Mouse (Mus musculus) kidney, adult 18-20 months (tissue): ENCODE data around the gene Cdk18.

ENCODE experiments used
- DNase-seq: peaks from one replicate; pipeline ENCODE4 v3.0.0; 2021

Cdk18 gene

DNA sequence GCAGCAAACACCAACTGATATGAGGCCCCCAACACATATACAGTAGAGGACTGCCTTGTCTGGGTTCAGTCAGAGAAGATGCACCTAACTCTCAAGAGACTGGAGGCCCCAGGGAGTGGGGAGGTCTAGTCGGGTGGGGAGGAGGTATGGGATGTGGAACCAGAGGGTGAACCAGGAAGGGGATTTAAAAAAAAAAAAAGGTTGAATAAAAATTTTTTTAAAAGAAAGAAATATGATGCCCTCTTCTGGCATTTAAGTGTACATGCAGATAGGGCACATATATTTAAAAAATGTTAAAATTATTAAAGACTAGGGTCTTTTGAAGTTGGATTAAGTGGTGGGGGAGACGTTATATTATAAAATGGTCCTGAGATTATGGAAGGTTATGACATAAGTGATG lies 30.1 kb downstream of the Cdk18 start:
- DNase-seq: no peak

DNA sequence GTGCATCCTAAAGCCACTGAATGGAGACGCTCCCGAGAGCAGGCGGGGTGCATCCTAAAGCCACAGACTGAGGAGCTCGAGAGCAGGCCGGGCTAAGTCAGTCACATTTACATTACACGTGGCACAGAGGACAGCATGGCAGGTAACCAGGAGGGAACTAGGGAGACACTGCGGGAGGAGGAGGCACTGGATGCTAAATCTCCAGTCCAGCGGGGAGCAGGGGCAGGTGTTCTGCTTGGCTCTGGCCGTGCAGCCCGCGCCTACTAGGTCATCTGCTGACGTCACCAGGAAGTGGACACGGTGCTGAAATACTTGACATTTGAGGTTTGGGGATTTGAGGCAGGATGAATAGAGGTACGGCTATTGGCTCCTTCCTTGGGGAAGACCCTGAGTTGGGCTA lies 35.1 kb downstream of the Cdk18 start:
- DNase-seq: no peak

GRCm38 (mm10) chr1:132101953-132102697 lies 37.4 kb downstream of the Cdk18 start:
- no peak for DNase-seq

- DNase-seq: no peak
Measured at GRCm38 (mm10) chr1:132099775-132100174, 39.7 kb downstream of the Cdk18 start.

DNA sequence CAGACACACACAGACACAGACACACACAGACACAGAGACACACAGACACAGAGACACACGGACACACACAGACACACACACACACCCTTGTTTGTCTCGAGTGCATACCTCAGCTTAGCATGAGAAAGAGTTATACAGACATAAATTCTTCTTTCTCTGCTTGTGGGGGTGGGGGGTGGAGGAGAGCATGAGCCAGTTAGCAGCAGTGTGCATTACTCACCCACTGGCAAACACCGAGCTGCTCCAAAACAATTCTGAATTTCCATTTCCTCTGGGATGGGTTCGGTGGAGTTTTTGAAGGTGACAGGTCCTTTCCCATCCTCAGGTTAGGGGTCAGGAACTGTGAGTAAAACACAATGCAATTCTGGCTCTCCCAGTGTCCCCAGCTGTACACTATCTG lies 40.5 kb downstream of the Cdk18 start:
- no peak for DNase-seq

DNA sequence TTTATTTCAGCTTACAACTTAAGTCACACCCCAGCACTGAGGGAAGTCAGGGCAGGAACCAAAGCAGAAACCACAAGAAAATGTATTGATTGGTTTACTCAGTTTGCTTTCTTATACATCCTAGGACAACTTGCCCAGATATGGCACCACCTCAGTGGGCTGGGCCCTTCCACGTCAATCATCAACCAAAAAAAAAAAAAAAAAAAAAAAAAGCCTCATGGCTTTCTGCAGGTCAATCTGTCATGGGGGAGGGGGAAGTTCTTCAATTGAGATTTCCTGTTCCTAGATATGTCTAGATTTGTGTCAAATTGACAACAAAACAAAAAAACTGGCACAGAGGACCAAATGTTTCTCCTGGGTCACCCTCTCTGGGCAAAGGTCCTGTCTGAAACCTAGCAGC lies 41.4 kb downstream of the Cdk18 start:
- DNase-seq: no peak

GRCm38 (mm10) chr1:132095356-132096004 lies 44.0 kb downstream of the Cdk18 start:
- no peak for DNase-seq

DNA sequence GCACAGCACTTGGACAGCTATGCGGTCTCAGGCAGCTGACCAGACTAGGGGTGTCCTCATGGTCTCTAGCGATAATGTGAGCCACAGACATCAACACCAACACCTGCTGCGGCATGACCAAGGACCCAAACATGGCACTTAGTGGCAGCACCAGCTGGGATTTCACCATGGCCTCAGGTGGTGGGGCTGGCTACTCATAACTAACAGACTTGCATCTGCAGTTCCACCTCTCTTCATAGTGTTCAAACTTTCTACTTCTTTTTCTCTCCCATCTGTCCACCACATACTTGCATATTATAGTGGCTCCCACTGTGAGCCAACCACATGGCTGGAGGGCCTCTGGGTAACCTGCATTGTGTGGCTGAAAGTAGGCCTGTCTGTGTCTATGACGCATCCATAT lies 46.2 kb downstream of the Cdk18 start:
- DNase-seq: no peak

- DNase-seq: no peak
Measured at GRCm38 (mm10) chr1:132090266-132090665, 49.2 kb downstream of the Cdk18 start.

DNA sequence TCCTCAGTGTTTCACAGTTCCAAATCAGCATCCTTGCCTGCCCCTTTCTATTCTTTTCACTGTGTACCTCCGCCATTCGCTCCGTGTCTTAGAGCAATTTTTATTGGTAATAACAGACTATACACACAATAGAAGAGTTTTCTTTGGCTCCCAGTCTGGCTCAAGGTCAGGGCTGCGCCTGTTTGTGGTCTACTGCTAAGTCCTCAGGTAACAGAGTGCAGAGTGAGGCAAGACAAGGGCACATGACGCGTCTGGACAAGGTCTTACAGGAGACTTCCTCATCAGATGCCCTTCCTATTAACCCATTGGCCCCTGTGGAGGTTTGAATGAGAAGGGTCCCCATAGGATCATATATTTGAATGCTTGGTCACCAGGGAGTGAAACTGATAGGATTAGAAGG lies 49.7 kb downstream of the Cdk18 start:
- DNase-seq: no peak

- no peak for DNase-seq
Measured at GRCm38 (mm10) chr1:132088181-132088671, 51.3 kb downstream of the Cdk18 start.

- DNase-seq: no peak
Measured at GRCm38 (mm10) chr1:132085181-132086049, 54.1 kb downstream of the Cdk18 start.

- DNase-seq: no peak
Measured at GRCm38 (mm10) chr1:132078413-132078812, 61.1 kb downstream of the Cdk18 start.

DNA sequence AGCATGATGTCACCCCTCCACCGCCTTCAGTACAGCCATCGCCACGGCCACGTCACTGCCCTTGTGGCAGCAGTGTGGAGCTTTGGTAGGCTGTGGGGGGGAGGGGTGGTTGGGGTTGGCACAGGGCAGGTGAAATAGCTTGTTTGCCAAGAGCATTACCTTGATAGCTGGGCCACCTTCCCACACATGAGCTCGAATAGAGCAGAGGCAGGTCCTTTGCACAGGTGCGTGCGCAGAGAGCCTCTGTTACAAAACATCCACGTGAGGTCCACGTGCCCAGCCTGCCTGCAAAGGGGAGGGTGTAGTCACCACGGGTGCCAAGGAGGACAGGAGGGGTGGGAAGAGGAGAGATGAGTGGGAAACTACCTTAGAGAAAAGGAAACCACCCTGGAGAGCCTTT lies 63.9 kb downstream of the Cdk18 start:
- peak; percentile 78 for DNase-seq

- DNase-seq: no peak
Measured at GRCm38 (mm10) chr1:132070659-132071058, 68.8 kb downstream of the Cdk18 start.

DNA sequence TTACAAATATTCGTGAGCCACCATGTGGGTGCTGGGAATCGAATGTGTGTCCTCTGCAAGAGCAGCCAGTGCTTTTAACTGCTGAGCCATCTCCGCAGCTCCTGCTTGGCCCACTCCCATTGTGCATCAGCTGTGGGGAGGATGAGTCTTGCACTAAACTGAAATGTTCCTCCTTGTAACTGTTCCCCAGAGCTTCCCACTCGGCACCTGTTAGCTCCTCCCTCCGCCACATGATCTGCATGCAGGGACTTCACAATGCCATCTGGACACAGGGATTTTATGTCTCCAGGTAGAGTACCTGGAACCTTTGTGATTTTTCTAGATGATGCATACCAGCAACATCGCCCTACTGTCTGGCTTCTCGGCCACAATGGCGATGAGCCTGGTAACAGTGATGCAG lies 70.0 kb downstream of the Cdk18 start:
- no peak for DNase-seq

GRCm38 (mm10) chr1:132067261-132068255 lies 71.9 kb downstream of the Cdk18 start, which contains the start of gene Mfsd4a:
Gene Mfsd4a (minus strand): TSS chr1:132068062.
- DNase-seq: peak; percentile 73

DNA sequence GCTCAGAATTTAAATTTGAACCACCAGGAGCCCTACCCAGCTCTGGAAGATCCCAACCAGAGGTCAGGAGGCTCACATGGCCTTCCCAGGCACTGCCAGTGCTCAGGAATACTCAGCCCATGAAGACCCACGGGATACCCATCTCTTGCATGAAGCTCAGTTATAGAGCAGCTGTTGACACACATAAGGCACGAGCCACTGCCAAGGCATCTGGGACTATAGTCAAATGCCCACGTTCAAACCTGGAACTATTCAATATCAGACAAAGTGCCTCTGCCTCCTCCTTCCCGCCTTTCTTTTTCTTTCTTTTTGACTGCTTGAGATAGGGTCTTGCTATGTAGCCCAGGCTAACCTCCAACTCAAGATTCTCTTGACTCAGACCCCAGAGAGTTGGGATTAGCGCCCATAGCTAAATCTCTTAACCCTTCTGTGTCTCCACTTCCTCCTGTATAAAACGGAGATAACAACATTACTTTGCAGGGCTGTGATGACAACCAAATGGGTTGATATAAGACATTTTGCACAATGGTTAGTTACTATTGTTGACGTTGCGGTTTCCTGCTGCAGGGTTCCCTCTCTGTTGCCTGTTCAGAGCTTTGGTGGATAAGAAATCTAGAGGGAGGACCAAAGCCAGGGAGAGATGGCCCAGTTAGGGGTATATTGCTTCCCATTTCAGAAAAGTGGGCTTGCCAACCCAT lies 73.9 kb downstream of the Cdk18 start:
- DNase-seq: no peak

- no peak for DNase-seq
Measured at GRCm38 (mm10) chr1:132065001-132065400, 74.5 kb downstream of the Cdk18 start.

- no peak for DNase-seq
Measured at GRCm38 (mm10) chr1:132063096-132063495, 76.4 kb downstream of the Cdk18 start.
